Mouse (Mus musculus): ENCODE results near the gene 4921504E06Rik.

Gene 4921504E06Rik

DNA sequence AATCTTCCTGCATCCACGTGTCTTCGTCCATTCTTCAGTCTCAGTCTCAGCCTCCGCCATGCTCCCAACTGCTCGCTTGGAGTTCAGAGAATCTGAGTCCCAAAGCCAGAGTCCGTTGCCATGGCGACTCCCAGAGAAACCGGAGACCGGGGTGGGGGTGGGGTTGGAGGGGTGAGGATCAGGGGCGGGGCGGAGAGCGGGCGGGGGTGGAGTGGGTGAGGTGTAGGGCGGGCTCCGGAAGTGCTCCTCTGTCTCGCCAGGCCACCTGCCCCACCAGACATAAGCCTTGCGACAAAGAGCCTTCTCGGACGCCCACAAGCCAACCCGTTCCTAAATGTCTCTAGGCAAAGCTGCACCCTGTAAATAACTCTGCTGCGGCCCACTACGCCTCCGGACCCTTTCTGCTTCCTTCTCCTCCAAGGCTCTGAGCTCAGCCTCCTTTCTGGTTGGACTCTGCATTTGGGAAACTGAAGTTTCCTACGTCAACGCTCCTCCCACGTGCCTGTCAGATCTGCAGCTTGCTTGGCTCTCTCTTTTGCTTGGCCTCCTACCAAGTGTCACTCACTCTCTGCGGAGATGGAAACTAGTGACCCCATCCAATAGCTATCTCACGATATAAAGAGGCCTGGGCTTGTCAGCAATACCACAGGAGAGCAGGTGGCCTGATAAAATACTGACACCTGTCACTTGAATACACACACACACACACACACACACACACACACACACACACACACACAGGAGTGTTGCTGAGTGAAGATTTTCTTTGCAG lies at the start of gene 4921504E06Rik:
Gene 4921504E06Rik, minus strand, starts transcription at position 94 of the 772 bp plus-strand sequence.
- DNase-seq (ENCODE audit: low read depth, low spot score), result peak; percentile 90

DNA sequence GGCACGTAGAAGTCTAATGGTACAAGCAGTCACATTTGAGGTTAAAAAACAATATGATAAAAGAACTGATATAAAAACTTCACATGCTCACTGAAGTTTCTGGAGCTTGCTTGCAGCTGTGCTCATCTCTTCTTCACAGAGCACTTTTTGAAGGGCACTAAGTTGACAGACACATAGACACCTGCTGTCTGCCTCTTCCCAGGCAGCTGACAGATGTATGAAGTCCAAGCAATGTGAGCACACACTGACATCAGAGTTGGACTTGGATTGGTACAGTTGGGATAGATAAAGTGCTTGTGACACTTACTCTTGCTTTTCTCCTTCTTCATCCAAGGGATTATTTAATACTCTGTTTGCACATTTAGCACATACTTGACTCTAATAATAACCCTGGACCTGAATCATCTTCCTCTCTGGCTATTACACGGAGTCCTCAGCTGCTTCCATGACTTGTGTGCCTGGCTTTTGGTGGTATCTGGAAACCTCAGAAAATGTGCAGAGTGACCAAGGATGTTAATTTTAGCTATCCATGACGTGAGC lies 47.7 kb upstream of the 4921504E06Rik start:
- no peak for DNase-seq (ENCODE audit: low read depth, low spot score)

- no peak for DNase-seq (ENCODE audit: low read depth, low spot score)
Observed at GRCm38 (mm10) chr2:19600860-19601259, 47.1 kb upstream of the 4921504E06Rik start.

DNA sequence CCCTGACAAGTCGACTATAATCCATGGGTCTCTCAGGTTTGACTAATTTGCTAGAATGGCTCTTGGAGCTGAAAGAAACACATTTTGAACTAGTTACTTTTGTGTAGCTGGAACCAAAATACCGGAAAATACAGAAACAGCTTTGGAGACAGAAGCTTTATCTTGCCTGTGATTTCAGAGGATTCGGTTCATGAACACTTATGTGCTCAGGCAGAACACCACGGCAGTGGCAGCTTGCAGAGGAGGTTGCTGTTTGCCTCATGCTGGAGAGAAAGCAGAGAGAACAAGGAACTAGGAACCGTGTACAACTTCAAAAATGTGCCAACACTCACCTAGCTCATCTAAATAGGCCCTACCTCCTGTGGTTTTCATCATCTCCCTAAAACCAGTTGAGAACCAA lies 46.1 kb upstream of the 4921504E06Rik start:
- DNase-seq (ENCODE audit: low read depth, low spot score), result no peak

DNA sequence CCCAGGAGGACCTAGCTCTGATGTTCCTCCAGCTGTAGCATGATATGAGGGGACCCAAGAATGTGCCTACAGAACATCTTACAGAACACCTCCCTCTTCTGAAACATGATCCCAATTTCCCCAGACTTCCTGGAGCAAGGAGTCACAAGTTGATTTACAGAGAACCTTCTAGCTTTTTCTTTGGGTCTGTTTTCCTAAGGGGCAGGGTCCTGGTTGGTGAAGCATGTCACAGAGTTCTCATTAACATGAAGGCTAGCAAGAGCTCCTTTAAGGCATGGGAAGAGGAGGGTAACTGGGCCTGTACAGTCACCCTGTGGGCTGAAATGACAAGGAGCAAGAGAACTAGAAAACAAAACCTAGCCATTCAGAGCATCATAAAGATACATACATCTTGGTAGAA lies 43.3 kb upstream of the 4921504E06Rik start:
- no peak for DNase-seq (ENCODE audit: low read depth, low spot score)

- DNase-seq (ENCODE audit: low read depth, low spot score), result no peak
Observed at GRCm38 (mm10) chr2:19596426-19596825, 42.7 kb upstream of the 4921504E06Rik start.

- no peak for DNase-seq (ENCODE audit: low read depth, low spot score)
Observed at GRCm38 (mm10) chr2:19594856-19595255, 41.1 kb upstream of the 4921504E06Rik start.

DNA sequence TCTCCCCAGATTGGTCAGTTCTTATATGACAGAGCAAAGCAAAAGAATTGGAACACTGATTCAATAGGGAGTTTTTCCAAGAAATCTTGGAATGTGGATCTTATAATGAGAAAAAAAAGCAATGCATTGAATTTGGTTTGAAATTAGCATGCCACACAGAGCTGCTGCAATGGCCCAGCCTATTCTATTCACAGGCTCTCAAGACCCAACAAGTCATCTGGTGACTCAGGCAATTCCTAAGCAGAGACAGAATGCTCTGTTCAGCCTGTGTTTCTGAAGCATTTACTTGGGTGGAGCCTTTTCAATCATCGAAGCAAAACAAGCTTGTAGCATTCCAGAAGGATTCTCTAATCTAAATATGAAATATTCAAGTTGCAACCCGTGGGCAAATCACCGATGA lies 26.1 kb upstream of the 4921504E06Rik start:
- no peak for DNase-seq (ENCODE audit: low read depth, low spot score)

- DNase-seq (ENCODE audit: low read depth, low spot score), result no peak
Observed at GRCm38 (mm10) chr2:19579180-19579579, 25.5 kb upstream of the 4921504E06Rik start.

DNA sequence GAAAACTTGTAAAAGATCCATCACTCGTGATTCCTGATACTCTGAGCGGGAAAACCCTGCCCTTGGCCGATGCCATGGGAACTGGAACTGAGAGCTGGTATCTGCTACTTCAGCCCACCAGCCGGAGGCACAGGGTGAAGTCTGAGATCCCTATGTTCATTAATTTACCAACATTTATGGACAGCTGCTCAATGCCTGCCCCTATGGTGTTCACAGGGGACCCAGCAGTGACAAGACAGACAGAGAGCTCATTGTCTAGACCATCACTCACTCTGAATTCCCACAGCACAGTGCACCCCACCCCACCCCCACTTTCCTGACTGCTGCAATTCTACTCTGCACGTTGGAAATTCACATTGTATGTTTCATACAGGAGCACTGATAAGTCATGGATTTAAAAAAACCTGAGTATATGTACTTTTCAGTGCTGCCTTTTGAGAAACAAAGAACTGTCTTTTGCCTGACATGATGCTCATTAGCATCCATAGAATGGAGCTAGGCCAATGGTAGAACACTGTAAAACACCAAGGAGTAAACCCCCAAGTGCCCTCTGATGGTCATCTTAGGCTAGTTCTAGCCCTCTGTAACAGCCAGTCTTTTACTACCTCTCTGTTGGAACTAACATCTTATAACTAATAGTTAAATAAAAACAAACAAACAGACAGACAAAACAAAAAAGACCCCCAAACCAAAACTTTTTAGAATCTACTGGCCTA lies 8.6 kb upstream of the 4921504E06Rik start:
- DNase-seq (ENCODE audit: low read depth, low spot score), result peak; percentile 47

DNA sequence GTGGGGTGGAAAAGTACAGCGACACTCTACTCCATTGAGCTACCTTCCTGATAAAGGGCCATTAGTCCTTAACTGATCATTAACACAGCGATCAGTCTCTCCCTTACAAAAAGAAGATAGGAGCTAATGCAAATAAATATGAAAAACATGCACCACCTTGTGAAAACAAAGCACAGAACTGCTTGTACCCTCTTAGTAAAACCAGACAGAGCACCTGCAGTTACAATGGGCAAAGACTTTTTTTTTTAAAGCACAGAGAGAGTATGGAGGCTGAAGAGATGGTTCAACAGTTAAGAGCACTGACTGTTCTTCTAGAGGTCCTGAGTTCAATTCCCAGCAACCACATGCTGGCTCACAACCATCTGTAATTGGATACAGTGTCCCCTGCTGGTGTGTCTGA lies 6.9 kb upstream of the 4921504E06Rik start:
- DNase-seq (ENCODE audit: low read depth, low spot score), result no peak

- DNase-seq (ENCODE audit: low read depth, low spot score), result no peak
Observed at GRCm38 (mm10) chr2:19560071-19560470, 6.4 kb upstream of the 4921504E06Rik start.

- no peak for DNase-seq (ENCODE audit: low read depth, low spot score)
Observed at GRCm38 (mm10) chr2:19551396-19551795, 2.3 kb downstream of the 4921504E06Rik start.

DNA sequence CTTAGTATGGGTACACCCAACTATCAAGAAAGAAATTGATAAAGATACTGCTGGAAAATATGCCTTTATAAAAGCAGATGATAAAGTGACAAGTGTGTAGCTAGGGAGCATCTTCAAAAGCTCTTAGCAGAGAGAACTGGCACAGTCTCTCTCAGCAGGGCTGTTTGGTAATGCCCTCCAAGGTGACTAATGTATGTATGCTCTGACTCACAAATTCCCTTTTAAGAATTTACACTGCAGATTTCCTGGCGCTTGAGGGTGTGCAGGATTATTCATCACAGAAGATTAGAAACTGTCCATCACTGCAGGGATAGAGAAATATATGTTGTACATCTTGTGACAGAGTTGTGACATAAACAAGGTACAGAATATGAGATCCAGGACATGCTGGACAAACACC lies 12.8 kb downstream of the 4921504E06Rik start:
- DNase-seq (ENCODE audit: low read depth, low spot score), result no peak

- DNase-seq (ENCODE audit: low read depth, low spot score), result no peak
Observed at GRCm38 (mm10) chr2:19529428-19529827, 24.3 kb downstream of the 4921504E06Rik start.

DNA sequence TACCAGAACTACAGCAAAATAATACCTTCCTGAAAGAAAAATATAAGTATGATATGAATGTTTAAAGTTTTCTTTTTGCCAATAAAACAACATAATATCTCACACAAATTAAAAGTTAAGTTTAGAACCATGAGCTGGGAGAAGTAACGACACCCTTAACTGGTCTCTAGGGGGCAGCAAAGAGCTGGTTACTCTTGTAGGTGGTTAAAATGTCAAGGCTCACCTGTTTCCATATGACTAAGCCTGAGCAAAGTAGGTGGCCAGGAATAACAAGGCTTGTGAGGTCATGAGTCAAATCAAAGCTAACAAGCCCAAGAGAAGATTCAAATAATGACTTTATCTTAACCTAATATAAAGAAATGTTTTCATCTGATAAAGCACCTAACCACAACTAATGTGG lies 24.9 kb downstream of the 4921504E06Rik start:
- DNase-seq (ENCODE audit: low read depth, low spot score), result peak; percentile 66

DNA sequence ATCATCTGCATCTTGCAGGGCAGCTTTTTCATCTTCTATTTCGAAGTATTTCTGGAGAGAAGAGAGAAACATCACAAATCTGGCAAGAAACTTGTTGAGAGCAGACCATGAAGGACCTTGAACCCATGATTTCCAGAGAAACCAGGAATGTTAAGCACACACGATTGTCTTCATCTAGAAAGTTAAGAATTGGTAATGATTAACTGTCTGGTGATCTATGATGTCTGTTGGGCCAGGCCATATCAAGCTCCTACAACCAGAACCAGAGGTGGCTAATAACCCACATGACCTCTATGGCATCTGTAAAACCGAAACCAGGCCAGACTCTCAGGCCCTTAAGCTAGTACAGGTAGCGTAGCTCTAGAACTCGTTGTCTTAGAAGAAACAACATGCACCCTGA lies 29.6 kb downstream of the 4921504E06Rik start:
- no peak for DNase-seq (ENCODE audit: low read depth, low spot score)

DNA sequence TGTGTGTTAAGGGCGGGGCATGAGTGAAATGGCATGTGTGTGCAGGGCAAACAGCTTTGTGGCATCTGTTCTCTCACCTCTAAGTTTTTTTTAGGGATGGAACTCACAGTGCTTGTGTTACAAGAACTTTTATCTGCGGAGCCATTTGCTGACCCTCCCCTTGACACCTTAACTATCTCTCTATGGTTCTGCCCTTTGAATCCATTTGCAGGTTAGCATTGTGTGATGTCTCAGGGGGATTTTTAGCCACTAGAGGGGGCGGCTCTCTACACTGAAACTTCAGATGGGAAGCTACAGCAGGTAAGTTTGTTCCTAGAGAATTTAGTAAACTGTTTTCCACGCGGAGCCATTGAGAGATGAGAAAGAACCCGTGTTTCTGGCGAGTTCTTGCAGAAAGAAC lies 32.1 kb downstream of the 4921504E06Rik start:
- no peak for DNase-seq (ENCODE audit: low read depth, low spot score)

DNA sequence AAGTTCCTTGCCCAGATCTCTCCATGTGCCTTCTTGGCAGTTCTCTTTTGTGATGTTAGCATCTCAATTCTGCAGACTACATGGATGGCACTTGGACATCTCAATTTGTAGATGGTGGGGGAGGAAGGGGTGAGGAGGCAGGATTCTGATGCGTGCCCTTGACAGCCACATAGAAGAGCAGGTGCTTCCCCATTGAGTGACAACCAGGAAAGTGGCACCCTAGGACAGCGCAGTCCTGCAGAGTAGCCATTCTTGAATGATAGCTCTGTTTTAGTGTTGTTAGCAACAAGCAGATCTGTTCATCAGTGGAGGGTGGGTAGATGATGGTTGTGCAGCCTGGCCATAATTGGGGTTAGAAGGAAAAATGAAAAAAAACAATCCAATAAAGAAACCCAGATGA lies 33.1 kb downstream of the 4921504E06Rik start:
- DNase-seq (ENCODE audit: low read depth, low spot score), result no peak

- DNase-seq (ENCODE audit: low read depth, low spot score), result peak; percentile 75
Observed at GRCm38 (mm10) chr2:19519768-19520167, 33.9 kb downstream of the 4921504E06Rik start.

- no peak for DNase-seq (ENCODE audit: low read depth, low spot score)
Observed at GRCm38 (mm10) chr2:19517952-19518351, 35.8 kb downstream of the 4921504E06Rik start.

GRCm38 (mm10) chr2:19512381-19512780 lies 41.3 kb downstream of the 4921504E06Rik start:
- no peak for DNase-seq (ENCODE audit: low read depth, low spot score)

GRCm38 (mm10) chr2:19511032-19511431 lies 42.7 kb downstream of the 4921504E06Rik start:
- DNase-seq (ENCODE audit: low read depth, low spot score), result no peak

Data from mesoderm, embryonic 11.5 days (tissue).